Mouse (Mus musculus): ENCODE data around the gene Daam1.

Daam1 gene

GRCm38 (mm10) chr12:71830607-71831257, at the start of gene Daam1:
Gene Daam1, plus strand, starts transcription at chr12:71831078.
- in situ Hi-C loops (cut with MboI, MseI) = loop anchor here (5.0 to 25.0 kb wide), 3 partner anchors 37 to 1996 kb away; partner anchors contain the start of genes Atl1 (in 1 of the 2) and Map4k5 (in 1 of the 2)

- in situ Hi-C loops (cut with MboI, MseI) = no loop called here
Measured at GRCm38 (mm10) chr12:71781220-71781619, 49.7 kb upstream of the Daam1 start.

GRCm38 (mm10) chr12:71783970-71784369, 46.9 kb upstream of the Daam1 start:
- in situ Hi-C loops (cut with MboI, MseI) = no loop called here

- in situ Hi-C loops (cut with MboI, MseI) = no loop called here
Measured at GRCm38 (mm10) chr12:71784666-71785255, 46.1 kb upstream of the Daam1 start.

GRCm38 (mm10) chr12:71786521-71786920, 44.4 kb upstream of the Daam1 start:
- in situ Hi-C loops (cut with MboI, MseI) = no loop called here

- in situ Hi-C loops (cut with MboI, MseI) = no loop called here
Measured at GRCm38 (mm10) chr12:71788791-71789190, 42.1 kb upstream of the Daam1 start.

GRCm38 (mm10) chr12:71790581-71790980, 40.3 kb upstream of the Daam1 start:
- in situ Hi-C loops (cut with MboI, MseI) = no loop called here

- in situ Hi-C loops (cut with MboI, MseI) = no loop called here
Measured at GRCm38 (mm10) chr12:71793114-71793513, 37.8 kb upstream of the Daam1 start.

GRCm38 (mm10) chr12:71795626-71796025, 35.3 kb upstream of the Daam1 start:
- in situ Hi-C loops (cut with MboI, MseI) = no loop called here

- in situ Hi-C loops (cut with MboI, MseI) = no loop called here
Measured at GRCm38 (mm10) chr12:71796517-71796916, 34.4 kb upstream of the Daam1 start.

GRCm38 (mm10) chr12:71807306-71807705, 23.6 kb upstream of the Daam1 start:
- in situ Hi-C loops (cut with MboI, MseI) = no loop called here

GRCm38 (mm10) chr12:71808631-71809030, 22.2 kb upstream of the Daam1 start:
- in situ Hi-C loops (cut with MboI, MseI) = no loop called here

GRCm38 (mm10) chr12:71809550-71809949, 21.3 kb upstream of the Daam1 start:
- in situ Hi-C loops (cut with MboI, MseI) = no loop called here

- in situ Hi-C loops (cut with MboI, MseI) = loop anchor here in 1 of 2 experiments (10.0 kb wide), 1 partner anchor 568 kb away; no protein-coding TSS in a partner anchor
Measured at GRCm38 (mm10) chr12:71812567-71812966, 18.3 kb upstream of the Daam1 start.

- in situ Hi-C loops (cut with MboI, MseI) = loop anchor here in 1 of 2 experiments (10.0 kb wide), 1 partner anchor 568 kb away; no protein-coding TSS in a partner anchor
Measured at GRCm38 (mm10) chr12:71813251-71813650, 17.6 kb upstream of the Daam1 start.

GRCm38 (mm10) chr12:71813761-71814160, 17.1 kb upstream of the Daam1 start:
- in situ Hi-C loops (cut with MboI, MseI) = loop anchor here in 1 of 2 experiments (10.0 kb wide), 1 partner anchor 569 kb away; no protein-coding TSS in a partner anchor

- in situ Hi-C loops (cut with MboI, MseI) = no loop called here
Measured at GRCm38 (mm10) chr12:71820094-71820493, 10.8 kb upstream of the Daam1 start.

- in situ Hi-C loops (cut with MboI, MseI) = no loop called here
Measured at GRCm38 (mm10) chr12:71821272-71821671, 9.6 kb upstream of the Daam1 start.

GRCm38 (mm10) chr12:71821743-71822142, 9.1 kb upstream of the Daam1 start:
- in situ Hi-C loops (cut with MboI, MseI) = no loop called here

- in situ Hi-C loops (cut with MboI, MseI) = loop anchor here (5.0 to 25.0 kb wide), 2 partner anchors 42 to 1938 kb away; partner anchors contain the start of genes Atl1 (in 1 of the 2) and Map4k5 (in 1 of the 2)
Measured at GRCm38 (mm10) chr12:71824927-71825326, 6.0 kb upstream of the Daam1 start.

- in situ Hi-C loops (cut with MboI, MseI) = loop anchor here (5.0 to 25.0 kb wide), 3 partner anchors 37 to 1995 kb away; partner anchors contain the start of genes Atl1 (in 1 of the 2) and Map4k5 (in 1 of the 2)
Measured at GRCm38 (mm10) chr12:71830139-71830538, 739 bp upstream of the Daam1 start.

GRCm38 (mm10) chr12:71831258-71832087, 595 bp downstream of the Daam1 start:
- in situ Hi-C loops (cut with MboI, MseI) = loop anchor here (5.0 to 25.0 kb wide), 3 partner anchors 36 to 1997 kb away; partner anchors contain the start of genes Atl1 (in 1 of the 2) and Map4k5 (in 1 of the 2)
